Mouse (Mus musculus) spleen, adult 10 weeks (tissue): ENCODE data around the gene Nradd. TPM values are rescaled to one million over a fixed set of nuclear protein-coding genes. Genes with fewer than 3 reads are reported as not detected.

Experiments
- polyA plus RNA-seq: library from polyadenylated mRNA; stranded (reverse); fragments of 350-450 nt; fragmentation: Illumina TruSeq; extraction: RNeasy Lipid Tissue Mini Kit (QIAGEN cat#74804); gene quantifications from one replicate; pipeline ENCODE4 v1.2.3, GENCODE M21; 2015; ENCODE audit warnings: low replicate concordance; ENCODE audit not compliant: insufficient read depth

Nradd gene
- polyA plus RNA-seq: 6.0 TPM

GRCm38 (mm10) chr9:110624361-110625166, at the start of gene Nradd:
Gene Nradd, minus strand, starts transcription at chr9:110624452.

GRCm38 (mm10) chr9:110656249-110657221, 32.3 kb upstream of the Nradd start, which contains the start of gene Ccdc12:
Gene Ccdc12, plus strand, starts transcription at chr9:110656503.

GRCm38 (mm10) chr9:110653655-110654461, 29.6 kb upstream of the Nradd start, which contains the start of gene Nbeal2:
Gene Nbeal2, minus strand, starts transcription at chr9:110654161.

Other genes starting within 250 kb of the Nradd start
- gene Ptpn23, start 216.2 kb downstream of the Nradd start, polyA plus RNA-seq: 8.9 TPM
- 24.6 TPM for gene Ngp, start 204.7 kb downstream of the Nradd start, polyA plus RNA-seq
- gene Klhl18, start 147.8 kb downstream of the Nradd start, polyA plus RNA-seq: 27.5 TPM
- gene Kif9, start 147.5 kb downstream of the Nradd start, polyA plus RNA-seq: 6.3 TPM
- gene Setd2, start 91.9 kb downstream of the Nradd start, polyA plus RNA-seq: 153 TPM
- gene Nbeal2, start 29.7 kb upstream of the Nradd start, polyA plus RNA-seq: 16.4 TPM
- 74.1 TPM for gene Ccdc12, start 32.1 kb upstream of the Nradd start, polyA plus RNA-seq
- not detected for gene Myl3, start 117.4 kb upstream of the Nradd start, polyA plus RNA-seq
- gene Pth1r, start 122.7 kb upstream of the Nradd start, polyA plus RNA-seq: 1.9 TPM
- not detected for gene Prss42, start 173.7 kb upstream of the Nradd start, polyA plus RNA-seq
- gene Prss44, start 189.5 kb upstream of the Nradd start, polyA plus RNA-seq: not detected
- gene Prss43, start 202.2 kb upstream of the Nradd start, polyA plus RNA-seq: not detected
- not detected for gene Prss45, start 210.1 kb upstream of the Nradd start, polyA plus RNA-seq
- not detected for gene Prss46, start 220.1 kb upstream of the Nradd start, polyA plus RNA-seq
- gene Prss50, start 233.5 kb upstream of the Nradd start, polyA plus RNA-seq: not detected